Mouse (Mus musculus) lung, postnatal 0 days (tissue): Measurements from ENCODE around the gene Ctnna3.

ENCODE experiments used
- CTCF ChIP-seq: IDR thresholded peaks from 2 replicates; pipeline ENCODE4 v1.5.1; 2016; ENCODE audit warnings: antibody characterized with exemption, mild to moderate bottlenecking
- EP300 ChIP-seq: IDR thresholded peaks from 2 replicates; pipeline ENCODE4 v1.6.1; 2016; ENCODE audit warnings: antibody characterized with exemption, mild to moderate bottlenecking, control low read depth

- TF ChIP-seq CTCF (no peak), EP300 (no peak)
These were observed 1018.7 kb downstream of the Ctnna3 start for GRCm38 (mm10) chr10:64448624-64449023.
